16 mouse cellular contexts compared by ENCODE assay signal in genomic region chr13:89828429-89828970, GRCm38 (mm10).
DNase-seq lines count a peak whose midpoint lies in the region; ATAC-seq lines count a peak whose summit lies in the region.
"Had no signal": no experiment of that assay in that cellular context is flagged by ENCODE, and none has a peak within 500 bp of the region (broad histone marks: within the 10 kb centered on the region; RNA-seq: fewer than 3 reads in every experiment).

No protein-coding gene starts in this region.

- H3K27me3 ChIP-seq in hindbrain, embryonic 13.5 days, result no peaks in the 10 kb centered on the region
- H3K27me3 ChIP-seq: heart, embryonic 15.5 days; limb, embryonic 12.5 days; stomach, embryonic 15.5 days had no signal

- 23% methylated on average over 3 of the region's 3 CpGs for WGBS in hindbrain, embryonic 13.5 days

- H3K27ac ChIP-seq in hindbrain, embryonic 13.5 days, result no peak overlapping the region
- H3K27ac ChIP-seq: heart, embryonic 15.5 days; kidney, postnatal 0 days; limb, embryonic 12.5 days; midbrain, embryonic 10.5 days; stomach, embryonic 15.5 days had no signal

- no peak overlapping the region for H3K9ac ChIP-seq in hindbrain, embryonic 13.5 days
- H3K9ac ChIP-seq: forebrain, postnatal 0 days; heart, embryonic 15.5 days; limb, embryonic 12.5 days; stomach, embryonic 15.5 days had no signal

- no peaks in the 10 kb centered on the region for H3K36me3 ChIP-seq in hindbrain, embryonic 13.5 days
- H3K36me3 ChIP-seq: heart, embryonic 15.5 days; limb, embryonic 12.5 days; midbrain, embryonic 10.5 days; stomach, embryonic 15.5 days had no signal

- no peak overlapping the region for H3K4me3 ChIP-seq in hindbrain, embryonic 13.5 days
- H3K4me3 ChIP-seq: heart, embryonic 15.5 days; limb, embryonic 12.5 days; midbrain, embryonic 10.5 days; stomach, embryonic 15.5 days had no signal

- H3K9me3 ChIP-seq in hindbrain, embryonic 13.5 days, result no peaks in the 10 kb centered on the region
- H3K9me3 ChIP-seq: heart, embryonic 15.5 days; limb, embryonic 12.5 days; midbrain, embryonic 10.5 days; stomach, embryonic 15.5 days had no signal

- intact Hi-C loops in gastrocnemius, postnatal 36 days (cut with DNase I), result no loop called here
- intact Hi-C loops in left cerebral cortex, postnatal 10 days (cut with DNase I), result no loop called here

- ATAC-seq in neutrophil, adult 5-6 weeks (ENCODE audit: extremely low read depth, insufficient number of reproducible peaks, low FRiP score, poor library complexity, severe bottlenecking), result peak; percentile 39; the same call in 1 of the 2 replicates
- no peak for ATAC-seq in activated CD4-positive, CD25-positive, alpha-beta regulatory T cell, adult 4 months
- no peak for ATAC-seq in hindbrain, embryonic 13.5 days (ENCODE audit: low FRiP score)
- ATAC-seq: forebrain, postnatal 0 days had no signal

- no peaks in the 10 kb centered on the region for H3K4me1 ChIP-seq in hindbrain, embryonic 13.5 days (replicated peaks)
- H3K4me1 ChIP-seq: heart, embryonic 15.5 days; stomach, embryonic 15.5 days had no signal

- no peak overlapping the region for H3K4me2 ChIP-seq in hindbrain, embryonic 13.5 days
- H3K4me2 ChIP-seq: heart, embryonic 15.5 days; limb, embryonic 12.5 days; stomach, embryonic 15.5 days had no signal

- peak; percentile 24 for DNase-seq in embryo, embryonic 10 days (ENCODE audit: low spot score)
- DNase-seq in embryo, embryonic 9.5 days (ENCODE audit: extremely low spot score), result no peak
- DNase-seq in MN1 (ENCODE audit: low spot score), result peak; percentile 28
- peak; percentile 15 to 20 for DNase-seq in gastrocnemius, postnatal 36 days
- DNase-seq in left cerebral cortex, postnatal 10 days (ENCODE audit: extremely low spot score in 1 of 2, low spot score in 2 of 2), result no peak
- DNase-seq: B cell, adult 2 months; forebrain, postnatal 0 days; lung, adult 18-20 months had no signal

Comparison
In these comparisons a context has a peak if more than half of its experiments do, and no peak if none do; other contexts are left out.
1. DNase-seq: peak in embryo, embryonic 10 days (single experiment), MN1 (single experiment) and gastrocnemius, postnatal 36 days (2 of 2); none in embryo, embryonic 9.5 days (single experiment) and left cerebral cortex, postnatal 10 days (0 of 2).